Mouse (Mus musculus): ENCODE measurements around the gene Limch1. TPM values are rescaled to one million over a fixed set of nuclear protein-coding genes. Genes with fewer than 3 reads are reported as not detected.
A peak's percentile ranks its signal among the peaks of the same experiment; 100 is the strongest.

Limch1 gene
- polyA plus RNA-seq, 1 experiment: 23.9 TPM

GRCm38 (mm10) chr5:66975621-66976020 is 230.0 kb downstream of the Limch1 start:
- TF ChIP-seq POLR2A (IDR thresholded peaks at IDR 0.05; ENCODE audit: control insufficient read depth, low read depth, low read length) (no peak), CTCF (IDR thresholded peaks at IDR 0.05; ENCODE audit: control insufficient read depth, insufficient read depth, insufficient replicate concordance, low read depth, low read length) (no peak)
- Histone ChIP-seq H3K27ac (ENCODE audit: control insufficient read depth, insufficient read depth, low read depth, low read length) (no peak overlapping the region), H3K36me3 (ENCODE audit: control insufficient read depth, insufficient read depth, low read length) (no peaks in the 10 kb centered on the region)

GRCm38 (mm10) chr5:66979332-66980218 is 233.9 kb downstream of the Limch1 start:
- Histone ChIP-seq H3K27ac (ENCODE audit: control insufficient read depth, insufficient read depth, low read depth, low read length) (no peak overlapping the region), H3K4me1 (ENCODE audit: control insufficient read depth, insufficient read depth, low read length) (no peaks in the 10 kb centered on the region), H3K4me3 (ENCODE audit: control insufficient read depth, low read depth, low read length) (peak overlapping the region; percentile 25), H3K36me3 (ENCODE audit: control insufficient read depth, insufficient read depth, low read length) (no peaks in the 10 kb centered on the region), H3K27me3 (ENCODE audit: control insufficient read depth, insufficient read depth, low read length) (no peaks in the 10 kb centered on the region)
- TF ChIP-seq POLR2A (IDR thresholded peaks at IDR 0.05; ENCODE audit: control insufficient read depth, low read depth, low read length) (no peak), CTCF (IDR thresholded peaks at IDR 0.05; ENCODE audit: control insufficient read depth, insufficient read depth, insufficient replicate concordance, low read depth, low read length) (no peak)

More at GRCm38 (mm10) chr5:66975621-66976020, 230.0 kb downstream of the Limch1 start:
- no peaks in the 10 kb centered on the region for H3K4me1 ChIP-seq (ENCODE audit: control insufficient read depth, insufficient read depth, low read length)
- H3K27me3 ChIP-seq (ENCODE audit: control insufficient read depth, insufficient read depth, low read length): no peaks in the 10 kb centered on the region
- no peak overlapping the region for H3K4me3 ChIP-seq (ENCODE audit: control insufficient read depth, low read depth, low read length)

- Histone ChIP-seq H3K4me3 (ENCODE audit: control insufficient read depth, low read depth, low read length) (no peak overlapping the region), H3K27me3 (ENCODE audit: control insufficient read depth, insufficient read depth, low read length) (no peaks in the 10 kb centered on the region), H3K36me3 (ENCODE audit: control insufficient read depth, insufficient read depth, low read length) (no peaks in the 10 kb centered on the region), H3K4me1 (ENCODE audit: control insufficient read depth, insufficient read depth, low read length) (no peaks in the 10 kb centered on the region), H3K27ac (ENCODE audit: control insufficient read depth, insufficient read depth, low read depth, low read length) (no peak overlapping the region)
- TF ChIP-seq POLR2A (IDR thresholded peaks at IDR 0.05; ENCODE audit: control insufficient read depth, low read depth, low read length): no peak
- TF ChIP-seq CTCF (IDR thresholded peaks at IDR 0.05; ENCODE audit: control insufficient read depth, insufficient read depth, insufficient replicate concordance, low read depth, low read length): no peak
Measured at GRCm38 (mm10) chr5:66980862-66981261, 235.2 kb downstream of the Limch1 start.

GRCm38 (mm10) chr5:66983104-66983503 is 237.5 kb downstream of the Limch1 start:
- Histone ChIP-seq H3K27ac (ENCODE audit: control insufficient read depth, insufficient read depth, low read depth, low read length) (no peak overlapping the region), H3K36me3 (ENCODE audit: control insufficient read depth, insufficient read depth, low read length) (no peaks in the 10 kb centered on the region), H3K27me3 (ENCODE audit: control insufficient read depth, insufficient read depth, low read length) (no peaks in the 10 kb centered on the region), H3K4me1 (ENCODE audit: control insufficient read depth, insufficient read depth, low read length) (no peaks in the 10 kb centered on the region), H3K4me3 (ENCODE audit: control insufficient read depth, low read depth, low read length) (no peak overlapping the region)
- TF ChIP-seq CTCF (IDR thresholded peaks at IDR 0.05; ENCODE audit: control insufficient read depth, insufficient read depth, insufficient replicate concordance, low read depth, low read length) (no peak), POLR2A (IDR thresholded peaks at IDR 0.05; ENCODE audit: control insufficient read depth, low read depth, low read length) (no peak)

- Histone ChIP-seq H3K27me3 (ENCODE audit: control insufficient read depth, insufficient read depth, low read length) (no peaks in the 10 kb centered on the region), H3K4me1 (ENCODE audit: control insufficient read depth, insufficient read depth, low read length) (peaks cover 1% of the 10 kb centered on the region), H3K36me3 (ENCODE audit: control insufficient read depth, insufficient read depth, low read length) (no peaks in the 10 kb centered on the region), H3K4me3 (ENCODE audit: control insufficient read depth, low read depth, low read length) (no peak overlapping the region), H3K27ac (ENCODE audit: control insufficient read depth, insufficient read depth, low read depth, low read length) (no peak overlapping the region)
- TF ChIP-seq CTCF (IDR thresholded peaks at IDR 0.05; ENCODE audit: control insufficient read depth, insufficient read depth, insufficient replicate concordance, low read depth, low read length): no peak
- TF ChIP-seq POLR2A (IDR thresholded peaks at IDR 0.05; ENCODE audit: control insufficient read depth, low read depth, low read length): no peak
Measured at GRCm38 (mm10) chr5:66988926-66989325, 243.3 kb downstream of the Limch1 start.

GRCm38 (mm10) chr5:66989531-66989930 is 243.9 kb downstream of the Limch1 start:
- TF ChIP-seq POLR2A (IDR thresholded peaks at IDR 0.05; ENCODE audit: control insufficient read depth, low read depth, low read length) (no peak), CTCF (IDR thresholded peaks at IDR 0.05; ENCODE audit: control insufficient read depth, insufficient read depth, insufficient replicate concordance, low read depth, low read length) (no peak)
- H3K27ac ChIP-seq (ENCODE audit: control insufficient read depth, insufficient read depth, low read depth, low read length): no peak overlapping the region
- H3K4me1 ChIP-seq (ENCODE audit: control insufficient read depth, insufficient read depth, low read length): peaks cover 2% of the 10 kb centered on the region
- no peak overlapping the region for H3K4me3 ChIP-seq (ENCODE audit: control insufficient read depth, low read depth, low read length)
- H3K27me3 ChIP-seq (ENCODE audit: control insufficient read depth, insufficient read depth, low read length): no peaks in the 10 kb centered on the region
- no peaks in the 10 kb centered on the region for H3K36me3 ChIP-seq (ENCODE audit: control insufficient read depth, insufficient read depth, low read length)

GRCm38 (mm10) chr5:66992401-66992800 is 246.8 kb downstream of the Limch1 start:
- no peaks in the 10 kb centered on the region for H3K36me3 ChIP-seq (ENCODE audit: control insufficient read depth, insufficient read depth, low read length)
- TF ChIP-seq POLR2A (IDR thresholded peaks at IDR 0.05; ENCODE audit: control insufficient read depth, low read depth, low read length) (no peak), CTCF (IDR thresholded peaks at IDR 0.05; ENCODE audit: control insufficient read depth, insufficient read depth, insufficient replicate concordance, low read depth, low read length) (no peak)
- peaks cover 8% of the 10 kb centered on the region for H3K4me1 ChIP-seq (ENCODE audit: control insufficient read depth, insufficient read depth, low read length)
- no peak overlapping the region for H3K4me3 ChIP-seq (ENCODE audit: control insufficient read depth, low read depth, low read length)
- no peaks in the 10 kb centered on the region for H3K27me3 ChIP-seq (ENCODE audit: control insufficient read depth, insufficient read depth, low read length)
- H3K27ac ChIP-seq (ENCODE audit: control insufficient read depth, insufficient read depth, low read depth, low read length): no peak overlapping the region
